In genomic region chr1:75192452-75192851, GRCm38 (mm10) we compare ENCODE assay signal across 8 mouse cellular contexts. TPM values are rescaled to one million over a fixed set of nuclear protein-coding genes. Genes with fewer than 3 reads are reported as not detected.
A peak's percentile ranks its signal among the peaks of the same experiment; 100 is the strongest.
DNase-seq lines count a peak whose midpoint lies in the region; ATAC-seq and TF ChIP-seq lines count a peak whose summit lies in the region.

No protein-coding gene starts in this region.

- H3K4me3 ChIP-seq in thymus, adult 2 months (ENCODE audit: control insufficient read depth, insufficient read depth, low read length): peak overlapping the region; percentile 80
- H3K4me3 ChIP-seq in heart, embryonic 14.5 days (ENCODE audit: control insufficient read depth in 1 of 2, insufficient read depth in 1 of 2, low read depth in 1 of 2, low read length in 2 of 2): peak overlapping the region; percentile 56 to 66
- peak overlapping the region; percentile 92 for H3K4me3 ChIP-seq in stomach, embryonic 16.5 days (replicated peaks; ENCODE audit: low read length)

- TF ChIP-seq CTCF in thymus, adult 2 months (IDR thresholded peaks at IDR 0.05; ENCODE audit: borderline replicate concordance, control insufficient read depth, extremely low read depth, insufficient read depth, low read length, poor library complexity): no peak

- H3K9me3 ChIP-seq in heart, embryonic 14.5 days (ENCODE audit: control insufficient read depth, low read length): no peaks in the 10 kb centered on the region
- no peaks in the 10 kb centered on the region for H3K9me3 ChIP-seq in stomach, embryonic 16.5 days (replicated peaks; ENCODE audit: control insufficient read depth, low read length)

- H3K4me1 ChIP-seq in thymus, adult 2 months (replicated peaks; ENCODE audit: control insufficient read depth, insufficient read depth, low read length): peaks cover 11% of the 10 kb centered on the region
- peaks cover 5 to 20% of the 10 kb centered on the region in 2 experiments for H3K4me1 ChIP-seq in heart, embryonic 14.5 days (ENCODE audit: control insufficient read depth in 2 of 2, insufficient read depth in 2 of 2, low read length in 2 of 2)
- H3K4me1 ChIP-seq in stomach, embryonic 16.5 days (ENCODE audit: control insufficient read depth, insufficient read depth, low read length): peaks cover 17% of the 10 kb centered on the region

- peak overlapping the region; percentile 87 for H3K9ac ChIP-seq in heart, embryonic 14.5 days (ENCODE audit: low read length)
- H3K9ac ChIP-seq in stomach, embryonic 16.5 days (ENCODE audit: low read length): peak overlapping the region; percentile 85

- TF ChIP-seq POLR2A in thymus, adult 2 months (IDR thresholded peaks at IDR 0.05; ENCODE audit: control insufficient read depth, extremely low read depth, insufficient read depth, low read length, poor library complexity): no peak

- peak overlapping the region; percentile 69 for H3K4me2 ChIP-seq in heart, embryonic 14.5 days (ENCODE audit: low read length)
- H3K4me2 ChIP-seq in stomach, embryonic 16.5 days (ENCODE audit: low read depth, low read length): peak overlapping the region; percentile 71

- DNase-seq in thymus, adult 2 months: no peak
- no peak for DNase-seq in thymus, postnatal 10 days (ENCODE audit: low spot score in 2 of 2)
- peak; percentile 59 for DNase-seq in cerebellum, adult 9-11 months
- DNase-seq in kidney, postnatal 14 days: peak; percentile 70
- DNase-seq in lung, postnatal 4 days: peak; percentile 57 to 61

- no peaks in the 10 kb centered on the region for H3K27me3 ChIP-seq in thymus, adult 2 months (ENCODE audit: control insufficient read depth, insufficient read depth, low read length)
- H3K27me3 ChIP-seq in heart, embryonic 14.5 days (ENCODE audit: control insufficient read depth, insufficient read depth, low read length): no peaks in the 10 kb centered on the region
- no peaks in the 10 kb centered on the region for H3K27me3 ChIP-seq in stomach, embryonic 16.5 days (ENCODE audit: control insufficient read depth, insufficient read depth, low read length)

- H3K36me3 ChIP-seq in thymus, adult 2 months (ENCODE audit: control insufficient read depth, insufficient read depth, low read length): peaks cover 2% of the 10 kb centered on the region; the same call in 1 of the 2 replicates
- peaks cover 48% of the 10 kb centered on the region for H3K36me3 ChIP-seq in heart, embryonic 14.5 days (ENCODE audit: control insufficient read depth, insufficient read depth, low read length)
- H3K36me3 ChIP-seq in stomach, embryonic 16.5 days (ENCODE audit: control insufficient read depth, insufficient read depth, low read length): 0 out of 2 replicates have a peak, but pooled peaks cover 4% of the 10 kb centered on the region

- H3K27ac ChIP-seq in thymus, adult 2 months (ENCODE audit: control insufficient read depth, insufficient read depth, low read length): peak overlapping the region; percentile 8; the same call in 1 of the 2 replicates
- H3K27ac ChIP-seq in heart, embryonic 14.5 days (replicated peaks in 1 of 2; ENCODE audit: control insufficient read depth in 1 of 2, insufficient read depth in 1 of 2, low read depth in 2 of 2, low read length in 2 of 2): peak overlapping the region; percentile 83 to 90
- H3K27ac ChIP-seq in stomach, embryonic 16.5 days (ENCODE audit: low read length): peak overlapping the region; percentile 97

- no peak for ATAC-seq in heart, embryonic 14.5 days (ENCODE audit: insufficient number of reproducible peaks, insufficient read depth, low FRiP score, low read depth)
- peak; percentile 35; the same call in 1 of the 2 replicates for ATAC-seq in stomach, embryonic 16.5 days (ENCODE audit: insufficient read depth, low FRiP score)
- no peak for ATAC-seq in inflammation-experienced regulatory T-cells, adult 6 months

- under 1% methylated on average over 19 of the region's 19 CpGs for WGBS in thymus, adult 2 months
- under 1% methylated on average over 19 of the region's 19 CpGs for WGBS in heart, embryonic 14.5 days
- under 1% methylated on average over 19 of the region's 19 CpGs for WGBS in stomach, embryonic 16.5 days

RNA-seq across cellular contexts. Expression of gene Atg9a, which starts 0.5 kb away (rescaled TPM):
- 79.1 and 81.6 TPM in 2 replicates for polyA plus RNA-seq in thymus, adult 2 months (2012; rRNA removed)
- 24.7 and 29.2 TPM in 2 replicates for polyA plus RNA-seq in heart, embryonic 14.5 days (2014; fragmentation: Nextera tagmentation; extraction: Ambion mirVana)
- 28.4 TPM in 2 replicates for polyA plus RNA-seq in stomach, embryonic 16.5 days (2015; fragmentation: Nextera tagmentation; extraction: Ambion mirVana)
- polyA plus RNA-seq in inflammation-experienced regulatory T-cells, adult 6 months (2017; shearing (Covaris generic)): 10 to 100 TPM in 1 of 3 experiments, 1 to 10 TPM in 2; 7.5 to 10.8 (median 8.4) TPM

RNA-seq across cellular contexts. Expression of gene Ankzf1, which starts 0.5 kb away (rescaled TPM):
- polyA plus RNA-seq in thymus, adult 2 months (2012; rRNA removed): 22.7 and 24.0 TPM in 2 replicates
- 19.8 and 21.0 TPM in 2 replicates for polyA plus RNA-seq in heart, embryonic 14.5 days (2014; fragmentation: Nextera tagmentation; extraction: Ambion mirVana)
- polyA plus RNA-seq in stomach, embryonic 16.5 days (2015; fragmentation: Nextera tagmentation; extraction: Ambion mirVana): 26.3 and 26.5 TPM in 2 replicates
- polyA plus RNA-seq in inflammation-experienced regulatory T-cells, adult 6 months (2017; shearing (Covaris generic)): 10 to 100 TPM; 16.5 to 28.6 (median 25.1) TPM

RNA-seq across cellular contexts. Expression of gene Abcb6, which starts 12.3 kb away (rescaled TPM):
- 10.2 and 10.9 TPM in 2 replicates for polyA plus RNA-seq in thymus, adult 2 months (2012; rRNA removed)
- 9.6 and 11.1 TPM in 2 replicates for polyA plus RNA-seq in heart, embryonic 14.5 days (2014; fragmentation: Nextera tagmentation; extraction: Ambion mirVana)
- polyA plus RNA-seq in stomach, embryonic 16.5 days (2015; fragmentation: Nextera tagmentation; extraction: Ambion mirVana): 23.2 and 27.7 TPM in 2 replicates
- polyA plus RNA-seq in inflammation-experienced regulatory T-cells, adult 6 months (2017; shearing (Covaris generic)): 1 to 10 TPM; 3.0 to 4.6 (median 4.4) TPM

RNA-seq across cellular contexts. Expression of gene Glb1l, which starts 18.2 kb away (rescaled TPM):
- 11.7 and 14.4 TPM in 2 replicates for polyA plus RNA-seq in thymus, adult 2 months (2012; rRNA removed)
- 7.2 and 8.4 TPM in 2 replicates for polyA plus RNA-seq in heart, embryonic 14.5 days (2014; fragmentation: Nextera tagmentation; extraction: Ambion mirVana)
- polyA plus RNA-seq in stomach, embryonic 16.5 days (2015; fragmentation: Nextera tagmentation; extraction: Ambion mirVana): 18.2 and 20.1 TPM in 2 replicates
- 10 to 100 TPM in 2 of 3 experiments, 1 to 10 TPM in 1; 8.4 to 14.1 (median 13.5) TPM for polyA plus RNA-seq in inflammation-experienced regulatory T-cells, adult 6 months (2017; shearing (Covaris generic))

RNA-seq across cellular contexts. Expression of gene Stk16, which starts 18.2 kb away (rescaled TPM):
- 340 and 342 TPM in 2 replicates for polyA plus RNA-seq in thymus, adult 2 months (2012; rRNA removed)
- polyA plus RNA-seq in heart, embryonic 14.5 days (2014; fragmentation: Nextera tagmentation; extraction: Ambion mirVana): 81.9 and 86.2 TPM in 2 replicates
- 109 and 115 TPM in 2 replicates for polyA plus RNA-seq in stomach, embryonic 16.5 days (2015; fragmentation: Nextera tagmentation; extraction: Ambion mirVana)
- polyA plus RNA-seq in inflammation-experienced regulatory T-cells, adult 6 months (2017; shearing (Covaris generic)): 10 to 100 TPM; 46.3 to 62.7 (median 51.6) TPM

Comparison
In these comparisons a context has a peak if more than half of its experiments do, and no peak if none do; other contexts are left out.
1. DNase-seq: peak in cerebellum, adult 9-11 months (single experiment), kidney, postnatal 14 days (single experiment) and lung, postnatal 4 days (2 of 2); none in thymus, adult 2 months (single experiment) and thymus, postnatal 10 days (0 of 2).
2. H3K27ac ChIP-seq: peak in every context shown above with its lines; median percentile 97 in stomach, embryonic 16.5 days; 86 in heart, embryonic 14.5 days; 8 in thymus, adult 2 months.
3. Peak in every context shown above with its lines, with median percentiles within 50 percentile points of each other: H3K4me3 ChIP-seq.